Mouse (Mus musculus) testis, postnatal 14 days (tissue): ENCODE data around the gene Ddx39b.

Experiments used
- DNase-seq: peaks from one replicate; pipeline ENCODE4 v3.0.0; 2021; ENCODE audit warnings: low spot score

Gene Ddx39b

DNA sequence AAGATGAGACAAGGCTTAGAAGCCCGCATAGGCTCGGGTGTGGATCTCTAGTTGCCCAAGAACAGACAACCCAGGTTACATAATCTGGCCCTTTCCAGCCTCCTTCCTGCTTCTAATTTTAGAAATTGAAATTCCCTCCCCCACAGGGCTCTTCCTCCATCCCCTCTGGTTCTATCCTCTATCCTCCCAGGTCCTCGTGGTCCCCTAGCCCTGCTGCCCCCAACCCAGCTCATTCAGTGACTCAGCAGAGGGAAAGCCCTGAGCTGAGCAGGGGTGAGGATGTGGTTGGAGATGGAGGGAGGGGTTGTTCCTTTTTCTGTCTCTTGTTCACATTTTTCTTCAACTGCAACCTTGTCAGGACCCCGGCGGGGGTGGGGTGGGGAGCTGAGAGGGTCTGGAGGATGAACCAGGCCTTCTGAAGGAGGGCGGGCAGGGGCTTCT is 21.9 kb upstream of the Ddx39b start:
- no peak for DNase-seq

DNA sequence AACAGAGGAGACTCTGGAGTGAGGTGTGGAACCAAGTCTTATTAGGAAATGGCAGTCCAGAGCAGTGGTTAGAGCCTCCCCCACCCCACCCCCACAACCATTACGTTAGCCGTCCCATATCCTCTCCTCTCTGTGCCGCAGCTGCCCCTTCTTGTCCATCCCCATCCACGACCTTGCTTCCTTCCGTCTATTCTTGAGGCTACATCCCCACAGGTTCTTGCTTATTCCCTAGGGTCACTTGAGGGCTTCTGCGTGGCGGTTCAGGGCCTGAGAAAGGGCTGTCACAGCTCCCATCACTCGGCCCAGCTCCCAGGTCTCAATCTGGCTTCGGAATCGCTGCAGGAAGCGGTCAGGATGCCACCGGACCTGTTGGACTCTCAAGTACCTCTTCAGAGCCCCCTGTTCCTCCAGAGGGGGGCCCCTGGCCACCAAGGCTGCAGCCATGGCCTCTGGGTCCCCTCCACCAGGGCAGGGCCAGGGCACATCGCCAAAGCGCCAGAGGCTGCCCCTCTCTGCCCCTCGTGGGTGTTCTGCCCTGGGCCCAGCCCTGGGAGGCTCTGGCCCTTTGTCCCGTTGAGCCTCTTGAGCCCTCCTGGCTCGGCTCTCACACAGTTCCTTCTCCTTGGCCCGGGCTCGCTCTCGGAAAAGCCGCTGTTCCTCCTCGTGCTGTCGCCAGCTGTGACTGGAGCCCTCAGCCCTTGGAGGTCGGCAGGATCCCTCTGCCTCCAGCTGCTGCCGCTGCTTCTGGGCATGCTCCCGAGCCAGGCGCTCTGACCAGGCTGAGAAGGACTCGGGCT is 21.2 kb upstream of the Ddx39b start, which contains the start of gene Gm16181:
TSS of gene Gm16181 (plus strand) at position 679 of the 797 bp plus-strand sequence.
- DNase-seq = peak; percentile 68

DNA sequence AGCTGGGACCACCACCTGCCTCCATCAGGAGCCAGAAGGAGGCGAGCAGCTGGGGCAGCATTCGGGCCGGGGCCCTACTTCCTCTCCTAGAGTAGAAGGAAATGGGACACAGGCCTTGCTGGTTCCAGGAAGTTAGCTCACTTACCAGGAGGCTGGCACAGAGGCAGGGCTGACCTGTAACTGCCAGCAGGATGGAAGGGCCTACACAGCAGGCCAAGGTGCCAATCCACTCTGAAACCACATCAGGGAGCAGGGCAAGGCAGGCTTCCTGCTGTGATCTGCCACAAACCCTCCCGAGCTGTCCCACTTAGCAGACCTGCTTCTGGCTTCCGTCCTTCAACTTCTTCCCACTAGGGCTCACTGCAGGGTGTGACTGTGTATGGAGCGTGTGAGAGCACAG is 19.2 kb upstream of the Ddx39b start:
- no peak for DNase-seq

DNA sequence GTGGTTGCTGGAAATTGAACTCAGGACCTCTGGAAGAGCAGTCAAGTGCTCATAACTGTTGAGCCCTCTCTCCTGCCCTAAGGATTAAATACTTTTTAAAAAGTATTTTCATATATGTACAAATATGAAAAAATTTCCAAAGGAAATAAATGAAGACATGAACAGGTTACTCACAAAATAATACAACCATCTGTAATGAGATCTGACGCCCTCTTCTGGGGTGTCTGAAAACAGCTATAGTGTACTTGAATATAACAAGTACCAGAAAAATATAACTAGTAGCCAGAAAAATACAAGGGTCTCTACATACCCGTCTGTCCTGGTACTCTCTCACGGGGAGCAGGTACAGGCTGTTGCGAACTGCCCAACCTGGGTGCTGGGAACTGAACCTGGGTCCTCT is 16.9 kb upstream of the Ddx39b start:
- DNase-seq = no peak

DNA sequence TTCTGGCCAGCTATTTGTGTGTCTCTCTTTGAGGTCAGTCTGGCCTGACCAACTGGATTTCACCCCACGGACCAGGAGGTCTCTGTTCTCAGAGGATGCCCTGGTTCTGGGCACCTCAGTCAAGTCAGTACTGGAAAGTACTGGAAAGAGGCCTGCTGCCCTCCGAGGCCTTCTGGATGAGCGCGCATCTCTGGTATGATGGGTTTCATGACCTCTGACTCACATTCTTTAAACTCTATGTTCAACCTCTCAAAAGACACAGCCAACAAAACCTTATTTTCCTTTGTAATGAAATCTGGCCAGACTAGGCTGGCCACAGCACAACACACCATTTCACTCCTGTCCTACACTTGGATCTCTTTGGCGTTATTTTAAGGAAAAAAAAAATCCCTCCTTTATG is 16.1 kb upstream of the Ddx39b start:
- DNase-seq = no peak

DNA sequence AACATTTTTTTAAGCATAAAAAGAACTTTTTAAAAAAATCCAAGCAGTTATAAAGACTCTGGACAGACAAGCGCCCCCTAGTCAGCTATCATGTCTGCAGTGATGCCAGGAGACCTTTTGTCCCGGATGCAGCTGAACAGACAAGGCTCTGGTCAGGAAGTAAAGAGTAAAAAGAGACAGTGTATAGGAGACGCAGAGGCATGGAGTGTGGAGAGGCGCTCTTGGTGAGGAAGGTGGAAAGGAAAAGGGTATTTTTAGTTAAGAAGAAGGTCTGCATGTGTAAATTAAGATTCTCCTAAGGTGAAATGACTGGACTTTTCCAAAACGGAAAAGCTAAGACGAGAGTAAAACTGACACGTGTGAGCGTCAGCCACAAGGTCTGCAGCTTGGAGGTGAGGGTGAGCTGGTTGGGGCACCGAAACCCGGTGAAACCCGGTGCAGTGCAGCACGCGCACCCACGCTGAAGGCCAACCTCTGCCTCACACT is 14.9 kb upstream of the Ddx39b start:
- no peak for DNase-seq

DNA sequence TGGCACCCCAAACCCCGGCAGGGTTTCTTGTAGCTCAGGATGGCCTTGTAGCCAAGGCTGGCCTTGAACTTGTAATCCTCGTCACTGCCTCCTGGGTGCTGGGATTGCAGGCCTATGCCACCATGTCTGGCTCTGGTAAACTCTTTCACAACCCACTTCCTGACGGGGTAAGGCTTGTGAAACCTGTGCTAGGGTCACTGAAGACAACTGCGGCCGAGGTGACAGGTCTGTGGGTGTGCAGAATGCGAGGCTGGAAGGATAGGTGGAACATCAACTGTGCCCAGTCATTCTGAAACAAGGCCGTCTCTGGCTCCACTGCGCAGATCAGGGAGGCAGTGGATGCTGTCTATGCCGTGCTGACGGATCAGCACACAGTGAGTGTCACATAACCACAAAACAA is 10.5 kb upstream of the Ddx39b start:
- DNase-seq = no peak

DNA sequence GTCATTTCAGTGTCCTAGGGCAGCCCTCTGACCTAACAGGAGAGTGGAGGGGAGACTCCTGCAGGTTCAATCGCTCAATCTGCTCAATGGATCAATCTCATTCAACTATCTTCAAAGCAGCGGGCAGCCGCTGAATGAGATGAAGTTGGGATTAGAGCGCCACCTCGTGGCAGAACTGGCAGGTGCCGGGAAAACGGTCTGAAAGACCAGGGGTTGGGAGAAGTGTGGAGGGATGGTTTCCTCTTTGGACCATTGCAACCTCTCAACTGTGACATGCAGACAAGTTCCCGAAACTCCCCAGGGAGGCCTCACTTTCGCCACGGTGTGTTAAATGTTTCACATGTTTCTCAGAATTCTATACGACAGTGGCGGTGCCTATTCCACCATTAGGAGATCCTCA is 9.5 kb upstream of the Ddx39b start:
- peak; percentile 65 for DNase-seq

DNA sequence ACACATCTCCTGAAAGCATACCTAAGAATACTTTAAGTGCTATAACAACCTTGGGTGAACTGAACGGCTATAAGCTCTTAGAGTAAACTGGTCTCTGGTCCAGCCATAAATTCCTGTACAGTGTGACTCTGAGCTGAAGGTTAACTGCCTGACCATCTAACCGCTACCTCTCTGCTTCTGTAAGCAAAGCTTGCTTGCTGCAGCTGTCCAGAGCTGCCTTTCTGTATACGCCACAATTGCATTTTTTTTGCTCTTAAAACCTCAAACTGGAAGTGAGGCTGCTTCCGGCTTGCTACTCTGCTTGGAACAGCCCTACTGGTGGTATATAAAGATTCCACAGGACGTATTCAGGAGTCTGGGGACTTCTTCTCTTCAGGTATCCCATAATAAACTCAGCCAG is 8.9 kb upstream of the Ddx39b start:
- DNase-seq = no peak

DNA sequence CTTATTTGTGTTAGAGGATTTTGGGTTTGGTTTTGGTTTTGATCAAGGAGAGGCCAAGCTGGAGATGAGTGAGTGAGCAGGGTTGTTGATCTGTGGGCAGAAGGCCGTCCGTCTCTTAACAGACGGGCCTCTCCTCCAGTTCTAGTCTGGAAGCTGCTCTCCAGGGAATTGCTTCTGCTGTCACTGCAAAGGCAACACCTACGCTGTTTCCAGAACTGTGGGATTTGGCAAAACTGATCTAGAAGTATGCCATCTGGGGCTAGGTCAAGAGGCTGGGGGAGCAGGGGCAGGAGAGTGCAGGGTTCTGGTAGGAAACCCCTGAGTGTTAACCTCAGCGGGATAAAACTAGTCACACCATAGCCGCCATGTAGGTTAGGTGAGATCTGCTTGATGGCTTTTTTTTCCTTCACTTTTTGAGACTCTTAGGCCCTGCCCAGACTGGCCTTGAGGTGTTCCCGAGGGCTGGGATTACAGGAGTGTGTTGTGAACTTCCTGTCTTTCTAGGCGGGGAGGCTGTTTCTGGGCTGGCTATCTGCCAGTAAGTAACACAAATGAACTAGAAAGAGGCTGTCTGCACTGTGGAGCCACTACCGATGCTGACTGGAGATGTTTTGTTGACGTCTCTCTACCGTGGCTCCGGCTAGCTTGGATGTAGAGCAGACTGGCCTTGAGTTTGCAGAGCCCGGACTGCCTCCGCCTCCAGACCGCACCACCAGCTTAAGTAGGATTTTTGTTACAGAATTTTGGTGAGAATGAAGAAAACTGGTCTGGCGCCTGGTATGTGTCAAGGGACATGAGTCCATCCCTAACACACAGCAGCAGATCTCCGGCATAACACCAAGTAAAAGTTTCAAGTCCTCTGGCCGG is 8.2 kb upstream of the Ddx39b start, which contains the start of gene Atp6v1g2:
TSS of gene Atp6v1g2 (plus strand) at position 547 of the 867 bp plus-strand sequence.
- peak; percentile 65 for DNase-seq

DNA sequence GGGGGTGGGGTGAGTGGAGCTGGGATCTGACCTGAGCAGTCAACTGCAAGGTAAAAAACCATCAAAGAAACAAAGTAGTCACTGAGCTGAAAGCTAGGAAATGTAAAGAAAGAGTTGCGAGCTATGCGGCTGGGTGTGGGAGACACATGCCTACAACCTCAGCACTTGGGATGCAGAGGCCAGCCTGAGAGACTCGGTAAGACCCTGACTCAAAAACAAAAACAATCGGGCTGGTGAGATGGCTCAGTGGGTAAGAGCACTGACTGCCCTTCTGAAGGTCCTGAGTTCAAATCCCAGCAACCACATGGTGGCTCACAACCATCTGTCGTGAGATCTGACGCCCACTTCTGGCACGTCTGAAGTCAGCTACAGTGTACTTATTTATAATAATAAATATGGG is 7.5 kb upstream of the Ddx39b start:
- peak; percentile 58 for DNase-seq

DNA sequence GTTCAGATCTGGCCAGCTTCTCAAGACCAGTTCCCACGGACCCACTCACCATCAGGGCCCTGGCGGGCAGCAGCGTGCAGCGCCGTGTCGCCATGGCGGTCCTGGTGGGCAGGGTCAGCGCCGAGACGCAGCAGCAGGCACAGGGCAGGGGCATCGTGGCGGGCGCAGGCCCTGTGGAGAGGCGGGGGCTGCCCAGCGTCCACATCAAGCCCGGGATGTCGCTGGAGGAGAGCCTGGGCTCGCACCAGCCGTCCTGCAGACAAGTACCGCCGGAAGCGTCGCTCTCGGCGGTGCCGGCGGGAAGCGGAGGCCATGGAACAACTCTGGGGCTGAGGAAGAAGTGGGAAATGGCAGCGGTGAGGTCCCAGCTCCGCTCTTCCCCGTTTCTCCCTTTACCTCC is 6.6 kb upstream of the Ddx39b start:
- DNase-seq = no peak

DNA sequence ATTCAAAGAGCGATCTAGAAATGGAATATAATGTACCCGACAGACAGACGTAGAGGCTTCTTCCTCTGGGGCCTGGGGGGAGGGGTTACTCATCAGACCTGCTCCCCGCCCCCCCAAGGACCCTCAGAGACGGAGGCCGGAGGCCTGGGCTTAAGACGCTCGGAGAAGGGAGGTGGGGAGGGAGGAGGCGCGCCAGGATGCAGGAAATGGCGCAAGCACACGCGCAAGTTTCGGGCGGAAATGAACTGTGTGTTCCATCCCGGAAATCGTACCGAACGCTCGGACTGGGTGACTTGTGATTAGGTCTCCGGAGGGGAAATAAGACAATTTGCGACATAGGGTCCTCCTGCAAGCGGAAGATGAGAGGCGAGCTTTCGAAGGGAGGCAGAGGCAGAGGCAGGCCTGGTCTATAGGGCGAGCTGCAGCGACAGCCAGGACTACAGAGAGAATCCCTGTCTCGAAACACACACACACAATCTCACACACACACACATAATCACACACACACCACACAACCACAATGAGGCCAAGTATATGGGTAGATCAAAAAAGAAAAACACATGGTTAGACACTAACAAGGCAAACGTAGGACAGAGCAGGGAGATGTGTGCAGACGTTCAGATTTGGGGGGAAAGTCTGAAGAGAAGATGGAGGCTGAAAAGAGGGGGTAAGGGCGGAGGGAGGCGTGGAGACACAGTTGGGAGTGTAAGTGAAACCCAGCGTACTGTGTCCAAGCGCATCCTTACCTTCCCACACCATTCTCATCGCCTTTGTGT is 5.7 kb upstream of the Ddx39b start, which contains the start of gene Nfkbil1:
TSS of gene Nfkbil1 (minus strand) at position 179 of the 776 bp plus-strand sequence.
- DNase-seq = peak; percentile 88

DNA sequence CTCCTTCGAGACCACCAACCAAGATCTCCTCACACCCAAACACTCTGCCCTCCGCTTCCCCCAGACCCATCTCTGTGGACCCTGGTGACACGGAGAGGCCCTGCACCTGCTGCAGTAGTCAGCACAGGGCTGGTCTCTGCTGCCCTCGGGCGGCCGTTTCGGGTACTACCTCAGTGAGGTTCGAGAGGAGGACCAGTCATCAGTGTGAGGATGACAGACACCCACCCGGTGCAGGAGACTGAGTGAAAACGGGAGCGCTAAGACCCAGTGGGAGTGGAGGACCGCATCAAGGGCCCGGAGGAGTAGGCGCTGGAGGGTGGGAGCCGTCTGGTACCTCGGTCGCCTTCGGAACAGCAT is 5.2 kb upstream of the Ddx39b start:
- DNase-seq = peak; percentile 88

DNA sequence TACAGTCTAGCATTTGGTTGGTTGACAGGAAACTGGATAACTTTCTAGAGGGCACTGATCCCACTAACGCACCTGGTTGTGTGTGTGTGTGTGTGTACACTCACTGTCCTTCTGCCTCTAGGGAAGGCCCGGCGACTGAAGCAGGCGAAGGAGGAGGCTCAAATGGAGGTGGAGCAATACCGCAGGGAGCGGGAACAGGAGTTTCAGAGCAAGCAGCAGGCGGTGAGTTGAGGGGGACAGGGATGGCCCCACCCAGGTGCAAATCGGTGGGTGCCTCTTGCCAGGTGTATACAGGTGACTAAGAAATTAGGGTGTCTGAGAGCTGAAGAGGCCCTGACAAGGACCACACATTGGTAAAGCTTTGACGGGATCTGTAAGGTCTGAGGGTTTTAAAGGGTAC is 4.5 kb upstream of the Ddx39b start:
- DNase-seq = no peak

DNA sequence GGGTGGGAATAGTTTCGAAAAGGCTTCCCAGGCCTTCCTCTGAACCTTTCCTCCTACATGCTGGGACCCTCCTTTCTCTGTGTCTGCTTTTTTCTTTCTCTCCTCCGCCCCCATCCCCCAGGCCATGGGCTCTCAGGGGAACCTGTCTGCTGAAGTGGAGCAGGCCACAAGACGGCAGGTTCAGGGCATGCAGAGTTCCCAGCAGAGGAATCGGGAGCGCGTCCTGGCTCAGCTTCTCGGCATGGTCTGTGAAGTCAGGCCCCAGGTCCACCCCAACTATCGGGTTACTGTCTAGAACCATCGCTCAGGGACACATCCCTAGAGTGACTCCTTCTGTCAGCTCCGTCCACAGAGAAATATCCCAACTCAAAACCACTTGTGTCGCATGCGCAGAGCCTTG is 4.0 kb upstream of the Ddx39b start:
- DNase-seq = no peak

DNA sequence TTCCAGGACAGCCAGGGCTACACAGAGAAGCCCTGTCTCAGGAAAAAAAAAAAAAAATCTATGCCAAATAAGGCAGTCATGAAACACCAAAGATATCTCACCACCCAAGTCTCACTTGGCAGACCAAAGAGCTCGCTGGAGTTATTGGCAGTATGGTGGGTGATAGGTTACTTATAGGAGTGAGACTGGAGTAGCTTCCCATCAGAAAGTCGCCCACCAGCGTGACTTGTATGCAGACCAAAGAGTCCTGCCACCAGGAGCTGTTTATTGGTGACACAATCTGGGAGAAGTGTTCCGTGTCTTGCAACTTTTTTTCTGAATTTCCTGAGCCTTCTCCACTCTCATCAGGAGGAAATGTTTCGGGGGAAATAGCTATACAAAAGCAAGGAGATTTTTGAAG is 1.8 kb upstream of the Ddx39b start:
- no peak for DNase-seq

DNA sequence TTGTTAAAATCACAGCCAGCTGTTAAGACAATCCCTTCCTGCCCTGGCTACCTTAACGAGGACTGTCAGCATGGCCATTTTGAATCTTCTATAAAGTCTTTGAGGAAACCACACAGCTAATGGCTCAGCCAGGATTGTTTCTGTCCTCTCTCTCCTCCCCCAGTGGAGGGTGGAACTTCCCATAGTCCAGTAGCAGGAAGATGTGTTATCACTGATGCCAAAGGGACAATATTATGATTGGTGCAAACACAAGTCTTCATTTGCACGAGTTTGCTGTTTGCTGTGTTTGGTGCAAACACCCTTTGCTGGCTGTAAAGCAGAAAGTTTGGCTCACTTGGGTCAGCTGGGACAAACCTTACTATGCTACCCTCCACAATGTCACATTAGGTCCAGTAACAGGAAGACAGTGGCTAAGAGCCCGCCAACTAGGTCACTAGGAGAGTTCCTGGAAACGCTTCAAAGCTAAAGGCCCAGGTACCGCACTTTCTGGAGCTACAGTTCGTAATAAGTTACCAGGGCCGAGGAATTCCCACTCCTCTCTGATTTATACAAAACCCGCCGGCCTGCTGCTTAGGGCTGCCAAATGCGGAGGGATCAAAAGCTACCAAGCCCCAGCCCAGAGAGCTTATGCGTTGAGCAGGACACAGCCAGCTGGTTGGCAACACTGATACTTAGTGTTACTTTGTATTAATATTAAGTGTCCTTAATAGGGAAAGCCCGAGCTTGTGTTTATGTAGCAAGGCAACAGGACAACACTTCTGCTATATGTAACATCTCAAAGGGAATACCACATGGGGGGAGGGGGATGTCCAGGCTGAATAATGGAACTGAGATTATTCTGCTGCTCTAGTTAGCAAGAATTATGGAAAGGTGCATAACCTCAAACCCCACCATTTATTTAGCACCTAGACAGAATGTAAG is 902 bp upstream of the Ddx39b start:
- DNase-seq = peak; percentile 78

DNA sequence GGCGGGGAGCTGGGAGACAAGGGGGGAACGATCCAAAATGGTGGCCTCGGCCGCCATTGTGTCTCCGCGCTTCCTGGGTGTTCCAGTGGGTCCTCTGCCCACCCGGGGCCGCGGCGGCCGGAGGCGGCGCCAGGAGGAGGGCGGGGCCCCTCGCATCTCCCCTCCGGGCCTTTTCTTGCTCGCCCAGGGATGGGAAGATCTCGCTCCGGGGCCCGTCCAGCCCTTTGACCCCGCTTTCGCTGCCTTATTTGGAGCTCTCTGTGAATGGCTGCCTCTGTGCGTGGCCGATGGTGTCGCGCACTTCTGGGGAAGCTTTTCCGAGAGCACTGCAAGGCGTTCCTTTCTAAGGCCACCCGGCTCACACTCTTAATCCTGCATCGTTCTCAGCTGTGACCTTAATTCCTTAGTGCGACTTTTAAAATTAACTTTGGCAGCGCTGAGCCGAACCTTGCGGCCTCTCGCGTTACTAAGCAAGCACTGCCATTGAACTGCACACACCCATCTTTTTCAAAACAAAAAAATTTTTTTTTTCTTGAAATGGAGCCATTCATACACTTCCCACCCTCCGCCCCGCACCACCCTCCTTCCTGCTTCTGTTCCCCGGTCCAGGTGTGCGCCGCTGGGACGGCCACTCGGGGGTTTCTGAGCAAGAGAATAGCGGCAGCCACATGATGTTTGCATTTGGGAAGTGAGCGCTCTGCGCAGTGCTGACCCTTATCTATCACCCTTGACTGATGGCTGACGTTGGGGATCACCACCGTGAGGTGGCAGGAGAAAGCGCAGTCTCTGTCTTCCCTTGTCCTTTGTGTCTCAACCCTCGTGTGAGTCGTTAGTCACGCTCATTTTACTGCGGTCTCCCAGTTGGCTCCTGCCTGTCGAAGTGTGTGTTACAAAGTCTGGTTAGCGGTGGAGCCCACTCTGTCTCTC is 732 bp downstream of the Ddx39b start:
- peak; percentile 84 for DNase-seq

DNA sequence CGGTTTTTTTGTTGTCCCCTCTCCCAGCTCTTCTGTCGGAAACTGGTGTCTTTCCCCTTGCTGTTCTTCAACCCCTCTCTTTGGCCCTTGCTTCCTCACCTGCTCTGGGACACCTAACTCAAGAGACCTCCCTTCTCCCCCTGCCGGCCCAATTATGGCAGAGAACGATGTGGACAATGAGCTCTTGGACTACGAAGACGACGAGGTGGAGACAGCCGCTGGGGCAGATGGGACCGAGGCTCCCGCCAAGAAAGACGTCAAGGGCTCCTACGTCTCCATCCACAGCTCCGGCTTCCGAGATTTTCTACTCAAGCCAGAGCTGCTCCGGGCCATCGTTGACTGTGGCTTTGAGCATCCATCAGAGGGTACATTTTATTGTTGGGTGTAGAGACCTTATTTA is 1.5 kb downstream of the Ddx39b start:
- no peak for DNase-seq
